Mouse (Mus musculus): ENCODE measurements around the gene Kdm7a. TPM values are rescaled to one million over a fixed set of nuclear protein-coding genes. Genes with fewer than 3 reads are reported as not detected.

Gene Kdm7a
- total RNA-seq, 1 experiment from 2014 or later = 27.6 TPM

- no peak for ATAC-seq (replicated peaks in 1 of 2; ENCODE audit: insufficient read depth in 1 of 2, low FRiP score in 2 of 2, low TSS enrichment in 1 of 2, low read depth in 1 of 2, poor library complexity in 2 of 2, severe bottlenecking in 2 of 2)
Measured at GRCm38 (mm10) chr6:39120685-39121084, 85.9 kb downstream of the Kdm7a start.

DNA sequence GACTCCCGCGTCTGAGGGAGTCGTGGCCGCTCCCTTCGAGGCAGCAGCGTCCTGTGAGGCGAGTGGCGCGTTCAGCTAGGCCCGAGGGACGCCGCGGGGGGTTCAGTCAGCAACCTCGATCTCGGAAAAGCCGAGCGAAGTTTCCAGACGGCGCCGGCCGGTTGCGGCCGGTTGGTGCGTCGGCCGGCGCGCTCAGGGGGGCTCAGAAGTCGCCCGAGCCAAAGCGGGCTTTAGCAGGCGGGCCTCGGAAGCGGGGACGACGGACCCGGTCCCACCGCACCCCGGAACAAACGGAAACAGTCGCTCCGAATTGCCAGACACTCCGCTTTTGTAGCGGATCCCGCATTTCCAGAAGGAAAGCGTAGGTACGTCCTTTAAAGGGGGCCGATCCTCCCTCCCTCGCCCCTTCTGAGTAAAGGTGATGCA, 88.1 kb downstream of the Kdm7a start:
- no peak for ATAC-seq (replicated peaks in 1 of 2; ENCODE audit: insufficient read depth in 1 of 2, low FRiP score in 2 of 2, low TSS enrichment in 1 of 2, low read depth in 1 of 2, poor library complexity in 2 of 2, severe bottlenecking in 2 of 2)

DNA sequence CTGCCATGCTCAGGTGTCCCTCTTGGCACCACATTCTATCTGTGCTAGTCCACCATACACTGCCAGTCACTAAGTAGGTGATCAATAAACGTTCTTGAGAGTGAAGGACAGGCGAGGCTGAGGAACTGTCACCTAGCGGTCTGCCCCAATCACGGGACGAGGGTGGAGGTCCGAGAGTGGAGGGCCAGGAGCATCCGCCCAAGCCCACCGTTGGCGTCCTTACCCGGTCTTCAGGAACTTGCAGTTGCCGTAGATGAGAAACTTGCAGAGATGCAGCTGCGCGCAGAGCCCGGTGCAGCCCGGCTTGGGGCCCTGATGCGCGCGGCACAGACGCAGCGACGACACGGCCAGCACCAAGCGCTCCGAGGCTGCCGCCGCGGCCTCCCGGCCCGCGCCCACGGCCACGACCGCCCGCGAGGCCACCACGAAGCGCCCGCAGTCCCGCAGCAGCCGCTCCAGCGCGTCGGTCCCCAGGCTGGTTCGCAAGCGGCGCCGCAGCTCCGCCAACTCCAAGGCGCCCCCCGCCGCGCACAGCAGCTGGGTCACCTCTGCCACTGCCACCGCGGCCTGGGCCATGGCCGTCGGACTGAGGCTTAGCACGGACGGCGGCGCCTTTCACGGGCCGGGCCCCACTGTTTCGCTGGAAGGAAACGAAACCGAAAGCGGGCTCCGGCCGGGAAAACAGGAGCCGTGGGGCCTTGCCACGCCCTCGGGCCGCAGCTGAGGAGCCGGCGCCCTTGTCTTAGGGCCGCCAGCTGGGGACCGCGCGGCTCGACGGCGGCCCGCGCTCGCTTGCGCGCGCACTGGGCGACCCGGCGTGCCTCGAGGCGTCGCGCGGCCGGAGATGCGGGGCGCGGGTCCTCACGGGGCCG, 88.8 kb downstream of the Kdm7a start, which contains the start of gene Parp12:
Gene Parp12, minus strand, starts transcription at position 766 of the 872 bp plus-strand sequence.
- ATAC-seq (replicated peaks in 1 of 2; ENCODE audit: insufficient read depth in 1 of 2, low FRiP score in 2 of 2, low TSS enrichment in 1 of 2, low read depth in 1 of 2, poor library complexity in 2 of 2, severe bottlenecking in 2 of 2) = peak; percentile 57 to 79

GRCm38 (mm10) chr6:39115438-39115837, 91.2 kb downstream of the Kdm7a start:
- no peak for ATAC-seq (replicated peaks in 1 of 2; ENCODE audit: insufficient read depth in 1 of 2, low FRiP score in 2 of 2, low TSS enrichment in 1 of 2, low read depth in 1 of 2, poor library complexity in 2 of 2, severe bottlenecking in 2 of 2)

- ATAC-seq (replicated peaks in 1 of 2; ENCODE audit: insufficient read depth in 1 of 2, low FRiP score in 2 of 2, low TSS enrichment in 1 of 2, low read depth in 1 of 2, poor library complexity in 2 of 2, severe bottlenecking in 2 of 2) = no peak
Measured at GRCm38 (mm10) chr6:39113141-39113540, 93.4 kb downstream of the Kdm7a start.

GRCm38 (mm10) chr6:39112701-39113100, 93.9 kb downstream of the Kdm7a start:
- no peak for ATAC-seq (replicated peaks in 1 of 2; ENCODE audit: insufficient read depth in 1 of 2, low FRiP score in 2 of 2, low TSS enrichment in 1 of 2, low read depth in 1 of 2, poor library complexity in 2 of 2, severe bottlenecking in 2 of 2)

GRCm38 (mm10) chr6:39106812-39107211, 99.8 kb downstream of the Kdm7a start:
- ATAC-seq (replicated peaks in 1 of 2; ENCODE audit: insufficient read depth in 1 of 2, low FRiP score in 2 of 2, low TSS enrichment in 1 of 2, low read depth in 1 of 2, poor library complexity in 2 of 2, severe bottlenecking in 2 of 2) = no peak

DNA sequence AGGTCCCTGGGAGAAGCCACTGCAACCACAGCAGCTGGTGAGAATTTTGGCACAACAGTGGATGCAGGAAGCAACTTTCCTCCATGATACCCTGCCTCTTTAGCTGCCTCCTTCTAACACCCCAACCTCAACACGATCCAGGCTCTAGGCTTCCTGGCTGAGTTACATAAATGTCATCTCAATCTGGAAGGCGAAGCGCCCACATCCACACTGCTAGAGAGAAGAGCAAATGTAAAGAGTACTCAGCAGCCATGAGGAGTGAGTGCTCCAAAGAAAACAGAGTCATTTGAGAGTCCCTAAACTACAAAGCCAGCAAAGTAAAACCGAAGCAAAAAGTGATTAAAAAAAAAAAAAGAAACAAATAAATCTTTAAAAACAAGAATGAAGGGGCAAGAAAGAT, 102.0 kb downstream of the Kdm7a start:
- ATAC-seq (replicated peaks in 1 of 2; ENCODE audit: insufficient read depth in 1 of 2, low FRiP score in 2 of 2, low TSS enrichment in 1 of 2, low read depth in 1 of 2, poor library complexity in 2 of 2, severe bottlenecking in 2 of 2) = no peak

Other genes starting within 250 kb of the Kdm7a start
- 30.5 and 31.1 TPM in 2 replicates for gene Parp12, start 88.4 kb downstream of the Kdm7a start, total RNA-seq (2017)
- gene Slc37a3, start 170.9 kb upstream of the Kdm7a start, total RNA-seq (2017) = 5.0 and 8.9 TPM in 2 replicates
- gene Rab19, start 174.4 kb upstream of the Kdm7a start, total RNA-seq (2017) = 1.9 and 3.9 TPM in 2 replicates
- gene Mkrn1, start 213.7 kb upstream of the Kdm7a start, total RNA-seq (2017) = 62.3 and 65.8 TPM in 2 replicates

All from hematopoietic stem cell, adult 5-6 weeks (primary cell).